Mouse (Mus musculus) CH12.LX (cell line): ENCODE data around the gene Rims1.

Experiments
- CTCF ChIP-seq, 2 experiments: IDR thresholded peaks in 1 of 2; conservative IDR thresholded peaks in 1 of 2; 2 replicates each; pipeline ENCODE4 v1.5.1; 2011 to 2012; ENCODE audit warnings: low read depth in 2 of 2, low read length in 2 of 2, improper control_type of control experiment in 1 of 2, inconsistent platforms in 1 of 2, mild to moderate bottlenecking in 1 of 2, moderate library complexity in 1 of 2
- ELF1 ChIP-seq: IDR thresholded peaks from 2 replicates; pipeline ENCODE4 v1.6.1; 2014; ENCODE audit warnings: low read depth, mild to moderate bottlenecking, inconsistent platforms, low read length, improper control_type of control experiment
- EP300 ChIP-seq: IDR thresholded peaks from 2 replicates; pipeline ENCODE4 v1.6.1; 2011; ENCODE audit warnings: low read length, improper control_type of control experiment
- JUND ChIP-seq: conservative IDR thresholded peaks from 2 replicates; pipeline ENCODE4 v1.6.1; 2011; ENCODE audit warnings: low read depth, low read length, improper control_type of control experiment
- MEF2A ChIP-seq: IDR thresholded peaks from 2 replicates; pipeline ENCODE4 v1.6.1; 2014; ENCODE audit warnings: low read depth, mild to moderate bottlenecking, inconsistent platforms, low read length, improper control_type of control experiment, borderline replicate concordance
- POLR2A ChIP-seq: IDR thresholded peaks from 2 replicates; pipeline ENCODE4 v1.6.1; 2011; ENCODE audit warnings: low read depth, mild to moderate bottlenecking, improper control_type of control experiment, low read length
- RAD21 ChIP-seq: IDR thresholded peaks from 2 replicates; pipeline ENCODE4 v1.6.1; 2011; ENCODE audit warnings: low read depth, mild to moderate bottlenecking, low read length, improper control_type of control experiment, moderate library complexity
- TCF12 ChIP-seq: IDR thresholded peaks from 2 replicates; pipeline ENCODE4 v1.6.1; 2014; ENCODE audit warnings: low read depth, mild to moderate bottlenecking, inconsistent platforms, low read length, improper control_type of control experiment
- ZMIZ1 ChIP-seq: IDR thresholded peaks from 2 replicates; pipeline ENCODE4 v1.6.1; 2012; ENCODE audit warnings: low read depth, mild to moderate bottlenecking, inconsistent platforms, low read length, improper control_type of control experiment

- TF ChIP-seq CTCF (conservative IDR thresholded peaks at IDR 0.05 in 1 of 2, IDR thresholded peaks at IDR 0.05 in 1 of 2; ENCODE audit: low read depth in 2 of 2, low read length in 2 of 2) (no peak), MEF2A (no peak), JUND (no peak), POLR2A (no peak), TCF12 (no peak), EP300 (no peak), RAD21 (no peak), ELF1 (no peak), ZMIZ1 (no peak)
Measured at GRCm38 (mm10) chr1:22787616-22788015, 18.2 kb downstream of the Rims1 start.
